Mouse (Mus musculus) E14TG2a.4 (cell line): ENCODE data around the gene Commd8.

ENCODE experiments used
- H3K27me3 ChIP-seq: 2 replicates; pipeline ENCODE4 v1.6.1; 2014; ENCODE audit warnings: low read length, control low read depth; ENCODE audit not compliant: insufficient read depth
- H3K36me3 ChIP-seq: 2 replicates; pipeline ENCODE4 v1.6.1; 2014; ENCODE audit warnings: low read length, control low read depth; ENCODE audit not compliant: insufficient read depth
- H3K4me1 ChIP-seq: replicated peaks from 2 replicates; pipeline ENCODE4 v1.6.1; 2014; ENCODE audit warnings: low read depth, low read length, control low read depth
- H3K4me3 ChIP-seq: replicated peaks from 2 replicates; pipeline ENCODE4 v1.5.1; 2014; ENCODE audit warnings: mild to moderate bottlenecking, low read length
- H3K9me3 ChIP-seq: 2 replicates; pipeline ENCODE4 v1.6.1; 2014; ENCODE audit warnings: low read length, control low read depth
- CTCF ChIP-seq: conservative IDR thresholded peaks from 2 replicates; pipeline ENCODE4 v1.5.1; 2014; ENCODE audit warnings: low read length
- NANOG ChIP-seq: IDR thresholded peaks from 2 replicates; pipeline ENCODE4 v1.6.1; 2014; ENCODE audit warnings: borderline replicate concordance, low read length, mixed read lengths
- POU5F1 ChIP-seq: IDR thresholded peaks from 2 replicates; pipeline ENCODE4 v1.6.1; 2014; ENCODE audit warnings: low read length, borderline replicate concordance

The Commd8 gene

GRCm38 (mm10) chr5:72202016-72202415, 34.0 kb upstream of the Commd8 start:
- peak overlapping the region; percentile 72 for H3K4me3 ChIP-seq
- H3K27me3 ChIP-seq, result no peaks in the 10 kb centered on the region
- TF ChIP-seq POU5F1, result no peak
- no peak for TF ChIP-seq NANOG
- TF ChIP-seq CTCF, result no peak
- H3K36me3 ChIP-seq, result no peaks in the 10 kb centered on the region
- no peaks in the 10 kb centered on the region for H3K9me3 ChIP-seq
- peaks cover 42% of the 10 kb centered on the region for H3K4me1 ChIP-seq

GRCm38 (mm10) chr5:72201600-72201999, 33.6 kb upstream of the Commd8 start:
- no peaks in the 10 kb centered on the region for H3K9me3 ChIP-seq
- TF ChIP-seq CTCF, result no peak
- no peak for TF ChIP-seq POU5F1
- no peak for TF ChIP-seq NANOG
- peaks cover 46% of the 10 kb centered on the region for H3K4me1 ChIP-seq

GRCm38 (mm10) chr5:72195442-72195841, 27.5 kb upstream of the Commd8 start:
- no peaks in the 10 kb centered on the region for H3K36me3 ChIP-seq
- no peak overlapping the region for H3K4me3 ChIP-seq
- peaks cover 18% of the 10 kb centered on the region for H3K4me1 ChIP-seq
- H3K9me3 ChIP-seq, result no peaks in the 10 kb centered on the region
- H3K27me3 ChIP-seq, result no peaks in the 10 kb centered on the region
- TF ChIP-seq NANOG, result no peak
- no peak for TF ChIP-seq CTCF
- TF ChIP-seq POU5F1, result no peak

More at GRCm38 (mm10) chr5:72201600-72201999, 33.6 kb upstream of the Commd8 start:
- no peaks in the 10 kb centered on the region for H3K27me3 ChIP-seq
- H3K4me3 ChIP-seq, result peak overlapping the region; percentile 72
- H3K36me3 ChIP-seq, result no peaks in the 10 kb centered on the region

- Histone ChIP-seq H3K27me3 (no peaks in the 10 kb centered on the region), H3K9me3 (no peaks in the 10 kb centered on the region), H3K4me3 (no peak overlapping the region), H3K36me3 (no peaks in the 10 kb centered on the region), H3K4me1 (peaks cover 16% of the 10 kb centered on the region)
- TF ChIP-seq NANOG (no peak), POU5F1 (no peak), CTCF (no peak)
These were observed 23.9 kb upstream of the Commd8 start for GRCm38 (mm10) chr5:72191932-72192331.

- Histone ChIP-seq H3K9me3 (no peaks in the 10 kb centered on the region), H3K27me3 (no peaks in the 10 kb centered on the region), H3K4me1 (peaks cover 8% of the 10 kb centered on the region), H3K36me3 (no peaks in the 10 kb centered on the region), H3K4me3 (no peak overlapping the region)
- TF ChIP-seq NANOG (no peak), CTCF (no peak), POU5F1 (no peak)
These were observed 23.2 kb upstream of the Commd8 start for GRCm38 (mm10) chr5:72191154-72191553.

GRCm38 (mm10) chr5:72184437-72185100, 16.6 kb upstream of the Commd8 start:
- H3K36me3 ChIP-seq, result no peaks in the 10 kb centered on the region
- H3K4me1 ChIP-seq, result peaks cover 31% of the 10 kb centered on the region
- H3K4me3 ChIP-seq, result 0 out of 2 replicates have a peak overlapping the region, but pooled peaks have one; percentile 3
- no peaks in the 10 kb centered on the region for H3K27me3 ChIP-seq
- no peaks in the 10 kb centered on the region for H3K9me3 ChIP-seq
- TF ChIP-seq NANOG (no peak), POU5F1 (no peak), CTCF (no peak)

GRCm38 (mm10) chr5:72183929-72184328, 15.9 kb upstream of the Commd8 start:
- H3K27me3 ChIP-seq, result no peaks in the 10 kb centered on the region
- TF ChIP-seq CTCF (no peak), POU5F1 (no peak), NANOG (no peak)
- H3K4me3 ChIP-seq, result no peak overlapping the region
- H3K4me1 ChIP-seq, result peaks cover 28% of the 10 kb centered on the region
- H3K36me3 ChIP-seq, result no peaks in the 10 kb centered on the region
- no peaks in the 10 kb centered on the region for H3K9me3 ChIP-seq

- H3K9me3 ChIP-seq, result no peaks in the 10 kb centered on the region
- TF ChIP-seq POU5F1, result no peak
- no peak for TF ChIP-seq NANOG
- TF ChIP-seq CTCF, result no peak
- no peak overlapping the region for H3K4me3 ChIP-seq
- H3K4me1 ChIP-seq, result peaks cover 26% of the 10 kb centered on the region
- H3K27me3 ChIP-seq, result no peaks in the 10 kb centered on the region
- no peaks in the 10 kb centered on the region for H3K36me3 ChIP-seq
These were observed 14.8 kb upstream of the Commd8 start for GRCm38 (mm10) chr5:72182804-72183203.

- H3K27me3 ChIP-seq, result no peaks in the 10 kb centered on the region
- peaks cover 33% of the 10 kb centered on the region for H3K4me1 ChIP-seq
- H3K36me3 ChIP-seq, result no peaks in the 10 kb centered on the region
- no peaks in the 10 kb centered on the region for H3K9me3 ChIP-seq
- no peak overlapping the region for H3K4me3 ChIP-seq
- TF ChIP-seq POU5F1, result no peak
- TF ChIP-seq NANOG, result no peak
- no peak for TF ChIP-seq CTCF
These were observed 13.2 kb upstream of the Commd8 start for GRCm38 (mm10) chr5:72181194-72181593.
